Mouse (Mus musculus) CD4-positive, CD25-positive, alpha-beta regulatory T cell (primary cell): ENCODE measurements around the gene Junb. TPM values are rescaled to one million over a fixed set of nuclear protein-coding genes. Genes with fewer than 3 reads are reported as not detected.

Experiments used
- polyA plus RNA-seq: library from polyadenylated mRNA; unstranded; fragments of 100-300 nt; shearing (Covaris generic); gene quantifications from one replicate; pipeline ENCODE4 v1.2.1, GENCODE M21; 2017

Junb gene
- polyA plus RNA-seq, result 673 TPM

DNA sequence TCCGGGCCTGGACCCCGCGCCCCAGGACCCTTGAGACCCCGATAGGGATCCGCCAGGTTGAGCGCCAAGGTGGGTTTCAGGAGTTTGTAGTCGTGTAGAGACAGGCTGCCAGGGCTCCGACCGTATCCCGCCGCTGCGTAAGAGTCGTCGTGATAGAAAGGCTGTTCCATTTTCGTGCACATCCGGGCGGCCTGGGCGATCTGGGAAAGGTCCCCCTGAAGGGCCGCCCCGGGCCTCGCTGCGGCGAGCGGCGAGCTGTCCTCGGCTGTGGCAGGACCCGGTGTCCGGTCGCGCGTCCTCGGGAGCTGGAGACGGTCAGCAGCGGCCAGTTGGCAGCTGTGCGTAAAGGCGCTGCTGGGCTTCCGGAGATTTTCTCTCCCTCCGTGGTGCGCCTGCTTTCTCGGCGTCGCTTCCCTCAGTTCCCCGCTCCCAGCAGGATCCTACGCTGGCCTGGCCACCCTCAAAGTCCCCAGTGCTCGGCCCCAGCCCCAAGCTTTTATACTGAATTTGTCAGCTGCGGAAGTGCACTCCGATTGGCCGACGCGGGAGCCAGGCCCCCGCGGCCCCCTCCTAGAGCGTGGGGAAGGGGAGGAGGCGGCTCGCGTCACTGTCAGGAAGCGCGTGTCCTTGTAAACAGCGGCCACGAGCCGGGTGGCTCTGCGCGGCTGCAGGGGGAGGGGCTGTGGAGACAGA is at the start of gene Junb:
TSS of gene Junb (minus strand) at position 471 of the 693 bp plus-strand sequence.

DNA sequence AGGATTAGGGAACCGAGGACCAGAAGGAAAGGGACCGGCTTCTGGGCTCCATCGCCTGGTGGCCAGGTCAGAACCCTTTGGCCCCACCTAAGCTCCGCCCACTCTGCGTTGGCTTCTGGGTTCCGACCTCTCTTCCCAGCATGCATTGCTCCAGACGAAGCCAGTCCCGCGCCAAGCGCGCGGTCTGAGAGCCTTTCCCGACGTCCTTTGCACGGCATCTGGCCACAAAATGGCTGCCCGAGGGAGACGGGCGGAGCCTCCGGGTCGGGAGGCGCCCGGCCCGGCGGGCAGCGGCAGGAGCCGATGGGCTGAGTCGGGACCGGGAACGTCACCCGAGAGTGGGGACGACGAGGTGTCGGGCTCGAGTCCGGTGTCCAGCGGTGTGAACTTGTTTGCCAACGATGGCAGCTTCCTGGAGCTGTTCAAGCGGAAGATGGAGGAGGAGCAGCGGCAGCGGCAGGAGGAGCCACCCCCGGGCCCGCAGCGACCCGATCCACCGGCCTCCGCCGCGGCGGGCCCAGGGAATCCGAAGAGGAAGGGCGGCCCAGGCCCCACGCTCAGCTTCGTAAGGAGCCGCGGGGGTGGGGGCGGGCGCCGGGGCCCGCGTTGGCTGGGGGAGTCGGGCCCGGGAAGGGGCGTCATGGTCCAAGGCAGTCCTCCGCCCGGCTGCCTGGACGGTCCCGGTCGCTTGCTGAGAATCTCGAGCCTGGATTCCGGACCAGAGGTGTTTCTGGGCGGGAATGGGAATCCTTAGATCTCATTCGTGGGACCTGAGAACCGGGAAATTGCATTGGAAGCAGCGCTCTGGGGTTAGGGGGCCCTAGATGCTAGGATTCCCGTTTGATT is 48.4 kb upstream of the Junb start, which contains the start of gene Trir:
TSS of gene Trir (plus strand) at position 154 of the 846 bp plus-strand sequence.

DNA sequence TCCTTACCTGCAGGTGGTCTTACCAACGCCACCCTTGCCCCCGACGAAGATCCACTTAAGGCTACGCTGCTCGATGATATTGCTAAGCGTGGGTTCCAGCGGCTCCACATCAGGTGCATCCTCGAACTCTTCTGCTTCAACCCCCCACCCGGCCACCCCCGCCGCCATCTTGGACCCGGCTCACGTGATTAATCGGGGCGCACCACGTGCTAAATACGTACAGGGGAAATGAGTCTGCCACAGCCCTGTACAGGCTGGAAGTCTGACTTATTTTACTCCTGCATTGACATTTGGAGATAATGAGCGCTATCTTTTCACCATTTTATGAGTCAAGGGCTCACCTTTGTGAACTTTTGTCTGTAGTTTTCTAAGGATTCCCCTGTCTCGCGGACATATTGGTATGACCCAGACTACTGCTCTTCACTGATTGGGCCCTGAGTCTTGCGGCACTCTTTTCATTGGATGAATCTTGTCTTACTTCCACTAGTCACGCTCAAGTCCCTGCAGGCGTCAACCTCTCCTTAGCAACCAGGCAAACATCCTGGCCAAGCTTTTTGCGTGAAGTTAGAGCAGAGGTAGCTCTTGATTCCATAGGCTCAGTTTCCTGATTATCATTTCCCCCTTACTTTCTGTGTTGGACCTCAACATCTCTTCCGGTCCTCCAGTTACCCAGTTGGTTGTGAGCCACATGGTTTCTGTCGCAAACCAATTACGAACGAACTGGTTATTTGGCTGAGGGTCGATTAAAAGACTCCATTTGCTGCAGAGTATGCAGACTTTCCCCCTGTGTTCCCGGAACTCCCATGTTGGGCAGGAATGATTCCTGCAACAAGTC is 46.8 kb upstream of the Junb start, which contains the start of gene Asna1:
TSS of gene Asna1 (minus strand) at position 184 of the 835 bp plus-strand sequence.

DNA sequence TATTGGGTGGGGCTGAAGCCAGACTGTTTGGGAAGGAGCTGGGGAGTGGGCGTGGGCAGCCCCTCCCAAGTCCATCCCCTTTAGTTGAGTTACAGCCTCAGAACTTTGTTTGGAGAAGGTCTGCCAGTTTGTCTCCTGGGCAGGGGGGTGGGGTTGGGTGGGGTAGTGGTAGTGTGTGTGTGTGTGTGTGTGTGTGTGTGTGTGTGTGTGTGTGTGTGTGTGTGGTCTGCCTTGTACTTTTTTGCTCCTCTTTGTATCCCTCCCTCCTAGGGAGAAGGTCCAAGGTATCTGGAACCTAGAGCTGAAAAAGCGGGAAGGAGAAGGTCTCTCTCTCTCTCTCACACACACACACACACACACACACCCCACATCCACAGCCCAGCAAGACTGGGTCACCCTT is 35.9 kb upstream of the Junb start, which contains the start of gene Best2:
TSS of gene Best2 (minus strand) at position 101 of the 400 bp plus-strand sequence.

DNA sequence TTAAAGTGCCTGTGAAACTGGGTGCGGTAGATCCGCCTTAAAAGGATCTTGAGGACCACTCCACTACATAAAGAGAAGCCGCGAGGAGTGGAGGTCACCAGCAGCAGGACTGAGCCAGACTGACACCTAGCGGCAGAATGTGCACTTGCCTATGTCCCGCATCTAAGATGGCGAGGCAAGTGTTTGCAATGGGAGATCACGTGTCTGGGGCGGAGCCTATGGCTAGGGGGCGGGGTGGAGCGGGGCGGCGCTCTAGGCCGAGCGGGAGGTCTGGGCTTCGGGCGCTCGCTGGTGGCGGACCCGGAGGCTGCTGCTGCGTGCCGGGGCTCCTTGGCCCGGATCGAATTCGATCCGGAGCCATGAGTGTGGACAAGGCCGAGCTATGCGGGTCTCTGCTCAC is 11.8 kb upstream of the Junb start, which contains the start of gene Hook2:
TSS of gene Hook2 (plus strand) at position 255 of the 400 bp plus-strand sequence.

DNA sequence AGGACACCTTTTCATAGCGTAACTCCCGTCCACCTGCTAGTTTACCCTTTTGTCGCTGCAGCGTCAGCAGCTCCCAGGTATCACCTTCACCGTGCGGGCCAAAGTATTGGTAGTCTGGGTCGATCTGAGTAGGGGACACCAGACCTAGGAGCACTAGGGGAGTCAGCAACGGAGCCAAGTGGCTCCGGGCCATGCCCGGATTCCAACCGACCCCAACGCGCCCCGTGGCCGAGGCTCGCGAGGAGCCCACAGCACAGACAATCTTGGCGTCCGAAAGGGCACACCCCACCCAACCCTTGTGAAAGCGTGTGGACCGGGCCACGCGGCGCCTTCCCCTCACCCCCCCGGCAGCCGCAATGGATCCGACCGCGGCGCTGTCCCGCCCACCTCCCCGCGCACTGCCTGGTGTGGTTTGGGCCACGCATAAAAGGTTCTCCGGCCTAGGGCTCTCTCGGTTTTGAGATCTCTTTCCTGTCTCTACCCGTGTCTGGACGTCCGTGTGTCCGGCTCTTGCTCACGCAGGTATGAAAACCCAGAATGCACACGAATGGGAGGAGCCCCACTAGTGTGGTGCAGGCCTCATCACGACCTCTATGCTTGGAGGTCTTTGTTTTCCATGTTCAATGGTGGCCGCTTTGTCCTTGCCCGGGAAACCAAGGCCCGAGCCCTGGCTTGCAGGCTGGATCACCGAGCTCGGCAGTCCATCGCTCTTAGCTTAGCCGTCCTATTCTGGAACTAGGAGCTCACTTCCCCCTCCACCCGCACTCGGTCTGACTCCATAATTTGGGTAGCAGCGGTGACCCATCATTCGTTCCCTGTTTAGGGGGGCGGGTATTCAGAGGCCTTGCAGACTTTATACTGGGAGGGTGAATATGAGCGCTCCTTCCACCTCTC is 9.0 kb downstream of the Junb start, which contains the start of the genes Gm49661, Prdx2 and Rnaseh2a:
TSS of gene Gm49661 (minus strand) at position 193 of the 894 bp plus-strand sequence.
TSS of gene Prdx2 (plus strand) at position 347 of the 894 bp plus-strand sequence.
TSS of gene Rnaseh2a (minus strand) at position 527 of the 894 bp plus-strand sequence.

DNA sequence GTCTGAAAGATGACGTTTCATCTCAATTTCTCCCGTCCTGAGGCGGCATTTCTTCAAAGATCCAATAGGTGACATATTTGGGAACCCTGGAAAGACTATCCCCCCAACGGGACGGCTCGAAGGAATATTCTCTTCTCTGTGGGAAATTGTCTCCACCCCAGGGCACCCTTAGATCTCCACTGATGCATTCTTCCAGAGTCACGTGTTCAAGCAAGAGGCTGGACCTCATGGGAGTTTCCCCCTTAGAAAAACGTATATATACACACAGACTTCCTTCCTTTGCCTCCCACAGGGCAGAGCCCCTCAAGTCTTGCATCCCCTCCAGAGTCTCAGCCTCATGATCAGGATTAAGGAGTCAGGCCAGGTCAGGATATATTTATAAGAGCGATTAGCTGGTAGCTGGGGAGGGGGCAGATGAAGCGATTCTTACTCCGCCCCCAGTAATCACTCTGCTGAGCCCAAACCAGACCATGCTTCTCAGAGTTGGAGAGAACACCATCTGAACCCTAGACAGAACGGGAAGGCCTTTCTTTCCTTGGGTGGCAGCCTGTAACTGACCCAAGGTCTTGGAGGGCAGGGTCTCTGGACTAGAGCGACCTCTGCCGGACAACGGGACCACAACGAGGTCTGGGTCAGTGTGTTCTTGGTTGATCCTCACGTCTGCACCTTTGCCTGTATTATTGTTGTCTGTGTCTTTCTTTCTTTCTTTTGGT is 31.8 kb downstream of the Junb start, which contains the start of gene Rtbdn:
TSS of gene Rtbdn (plus strand) at position 464 of the 713 bp plus-strand sequence.

DNA sequence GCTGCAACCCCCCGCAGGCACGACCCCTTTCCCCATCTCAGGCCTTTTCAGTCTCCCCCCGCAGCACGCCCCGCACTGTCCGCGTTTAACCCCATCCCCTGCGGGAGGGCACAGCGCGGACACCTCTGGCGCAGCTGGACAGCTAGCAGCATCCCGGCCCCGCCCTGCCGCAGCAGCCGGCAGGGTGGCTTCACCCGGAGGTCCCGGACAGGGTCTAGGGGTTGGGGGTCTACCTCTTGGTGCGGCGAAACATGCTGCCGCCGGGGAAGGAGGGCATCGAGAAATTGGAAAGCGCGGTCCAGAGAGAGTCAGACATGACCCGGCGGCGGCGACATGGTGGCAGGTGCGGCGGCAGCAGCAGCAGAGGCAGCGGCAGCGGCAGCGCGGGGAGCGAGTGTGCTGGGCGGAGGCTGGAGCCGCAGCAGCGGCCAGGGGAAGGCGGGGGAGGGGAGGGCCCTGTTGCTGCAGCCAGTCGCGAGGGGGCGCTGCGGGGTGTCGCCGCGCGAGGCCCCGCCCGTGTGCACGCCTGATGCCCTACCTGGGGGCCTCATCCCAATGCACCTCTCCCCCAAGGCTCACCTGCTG is 41.5 kb downstream of the Junb start, which contains the start of gene Mast1:
TSS of gene Mast1 (minus strand) at position 398 of the 585 bp plus-strand sequence.

Other genes with a start within 250 kb of the Junb start
- gene Nfix, start 178.4 kb downstream of the Junb start, polyA plus RNA-seq, result 12.6 TPM
- 6.6 TPM for gene Dand5, start 155.9 kb downstream of the Junb start, polyA plus RNA-seq
- gene Gadd45gip1, start 147.2 kb downstream of the Junb start, polyA plus RNA-seq, result 33.5 TPM
- 212 TPM for gene Rad23a, start 138.1 kb downstream of the Junb start, polyA plus RNA-seq
- 491 TPM for gene Calr, start 131.8 kb downstream of the Junb start, polyA plus RNA-seq
- 102 TPM for gene Farsa, start 121.7 kb downstream of the Junb start, polyA plus RNA-seq
- 4.5 TPM for gene Syce2, start 106.6 kb downstream of the Junb start, polyA plus RNA-seq
- gene Gcdh, start 84.8 kb downstream of the Junb start, polyA plus RNA-seq, result 39.3 TPM
- 0.16 TPM for gene Klf1, start 76.8 kb downstream of the Junb start, polyA plus RNA-seq
- 14.6 TPM for gene Dnase2a, start 70.2 kb downstream of the Junb start, polyA plus RNA-seq
- 1.2 TPM for gene Mast1, start 41.4 kb downstream of the Junb start, polyA plus RNA-seq
- gene Rtbdn, start 31.7 kb downstream of the Junb start, polyA plus RNA-seq, result 0.19 TPM
- not detected for gene Gm49661, start 9.3 kb downstream of the Junb start, polyA plus RNA-seq
- gene Prdx2, start 9.1 kb downstream of the Junb start, polyA plus RNA-seq, result 181 TPM
- 99.4 TPM for gene Rnaseh2a, start 9.0 kb downstream of the Junb start, polyA plus RNA-seq
- gene Hook2, start 11.9 kb upstream of the Junb start, polyA plus RNA-seq, result 10.7 TPM
- not detected for gene Best2, start 35.8 kb upstream of the Junb start, polyA plus RNA-seq
- 52.2 TPM for gene Asna1, start 46.6 kb upstream of the Junb start, polyA plus RNA-seq
- gene Trir, start 48.1 kb upstream of the Junb start, polyA plus RNA-seq, result 206 TPM
- gene Tnpo2, start 58.2 kb upstream of the Junb start, polyA plus RNA-seq, result 34.3 TPM
- 6.5 TPM for gene Fbxw9, start 81.3 kb upstream of the Junb start, polyA plus RNA-seq
- gene Gm5741, start 89.3 kb upstream of the Junb start, polyA plus RNA-seq, result 0.81 TPM
- 92.5 TPM for gene Dhps, start 93.0 kb upstream of the Junb start, polyA plus RNA-seq
- 173 TPM for gene Wdr83os, start 102.0 kb upstream of the Junb start, polyA plus RNA-seq
- gene Wdr83, start 102.6 kb upstream of the Junb start, polyA plus RNA-seq, result 42.2 TPM
- gene Man2b1, start 104.6 kb upstream of the Junb start, polyA plus RNA-seq, result 124 TPM
- gene Zfp791, start 144.4 kb upstream of the Junb start, polyA plus RNA-seq, result not detected
- 0.13 TPM for gene Cks1brt, start 173.2 kb upstream of the Junb start, polyA plus RNA-seq
- gene Olfr371, start 247.3 kb upstream of the Junb start, polyA plus RNA-seq, result not detected